Mouse (Mus musculus): ENCODE data around the gene Abcc3. TPM values are rescaled to one million over a fixed set of nuclear protein-coding genes. Genes with fewer than 3 reads are reported as not detected.
A peak's percentile ranks its signal among the peaks of the same experiment; 100 is the strongest.
"Not testable (repeated sequence)": the region's sequence is repeated elsewhere in the genome, so short reads cannot be mapped to it uniquely, and the experiment has no call there.

Gene Abcc3
- total and polyA plus RNA-seq, 2 experiments from 2014 or later = 1.0 to 4.5 TPM

DNA sequence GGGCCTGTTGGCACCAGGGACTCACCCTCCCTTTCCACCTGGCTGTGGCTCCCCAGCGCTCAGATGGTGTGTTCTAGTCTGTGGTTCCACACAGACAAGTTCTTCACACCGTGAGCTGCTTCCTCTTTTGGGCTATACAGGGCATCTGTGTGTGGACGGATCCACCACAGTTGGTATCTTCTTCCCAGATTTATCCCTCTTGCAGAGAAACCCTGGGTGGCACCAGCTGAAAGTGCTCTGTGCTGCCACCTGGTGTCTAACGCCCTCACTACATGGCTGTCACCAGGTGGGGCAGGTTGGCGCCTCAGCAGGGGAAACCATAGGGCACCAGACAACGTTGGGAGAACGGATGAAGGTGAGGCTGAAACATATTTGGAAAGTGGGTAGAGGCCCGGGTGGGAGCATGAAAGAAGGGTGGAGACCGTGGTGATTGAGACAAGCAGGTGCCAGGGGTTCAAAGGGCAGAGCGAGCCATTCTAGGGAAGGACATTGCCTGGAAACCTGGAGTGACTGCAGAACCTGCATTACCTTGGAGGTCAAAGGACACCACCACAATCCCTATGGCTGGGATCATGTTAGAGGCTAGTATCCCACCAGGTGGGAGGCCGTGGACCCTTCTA is 12.0 kb upstream of the Abcc3 start:
- Histone ChIP-seq H3K9me3 (ENCODE audit: low read length) (no peaks in the 10 kb centered on the region), H3K27me3 (ENCODE audit: insufficient read depth, low read length) (no peaks in the 10 kb centered on the region), H3K4me2 (ENCODE audit: low read depth, low read length) (no peak overlapping the region), H3K4me1 (ENCODE audit: insufficient read depth, low read length) (peaks cover 5% of the 10 kb centered on the region; the same call in 1 of the 2 replicates), H3K36me3 (ENCODE audit: insufficient read depth, low read length) (no peaks in the 10 kb centered on the region), H3K27ac (no peak overlapping the region), H3K9ac (replicated peaks; ENCODE audit: low read length) (no peak overlapping the region), H3K4me3 (ENCODE audit: low read length) (no peak overlapping the region)
- DNase-seq (ENCODE audit: low spot score) = peak; percentile 82
- peak; percentile 63; the same call in 1 of the 2 replicates for ATAC-seq
- peak; percentile 94 for TF ChIP-seq CTCF (IDR thresholded peaks at IDR 0.05; ENCODE audit: low read depth)
- WGBS = 26% methylated on average over 11 of the region's 11 CpGs

DNA sequence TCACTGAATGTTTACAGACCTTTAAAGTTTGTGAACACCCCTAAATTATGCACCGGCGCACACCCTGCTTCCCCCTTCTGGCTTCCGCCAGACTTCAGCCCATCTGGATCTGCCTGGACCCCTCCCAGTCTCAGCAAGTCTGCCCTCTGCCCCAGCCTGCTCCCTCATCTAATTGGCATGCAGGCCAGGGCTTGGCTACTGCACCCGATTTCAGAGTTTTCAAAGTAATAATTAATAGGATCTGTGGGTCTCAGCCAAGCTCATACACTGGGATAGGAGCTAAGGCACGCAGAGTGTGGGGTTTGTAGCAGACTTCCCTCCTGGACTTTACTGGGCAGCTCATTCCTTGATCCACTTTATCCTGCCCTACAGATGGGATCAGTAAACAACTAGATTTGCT is 11.4 kb upstream of the Abcc3 start:
- Histone ChIP-seq H3K4me3 (ENCODE audit: low read length) (no peak overlapping the region), H3K9ac (replicated peaks; ENCODE audit: low read length) (no peak overlapping the region), H3K4me1 (ENCODE audit: insufficient read depth, low read length) (peaks cover 5% of the 10 kb centered on the region; the same call in 1 of the 2 replicates), H3K4me2 (ENCODE audit: low read depth, low read length) (no peak overlapping the region), H3K36me3 (ENCODE audit: insufficient read depth, low read length) (no peaks in the 10 kb centered on the region), H3K27me3 (ENCODE audit: insufficient read depth, low read length) (no peaks in the 10 kb centered on the region), H3K27ac (no peak overlapping the region), H3K9me3 (ENCODE audit: low read length) (no peaks in the 10 kb centered on the region)
- DNase-seq (ENCODE audit: low spot score) (no peak), ATAC-seq (no peak)
- no peak for TF ChIP-seq CTCF (IDR thresholded peaks at IDR 0.05; ENCODE audit: low read depth)
- WGBS = 41% methylated on average over 5 of the region's 5 CpGs

DNA sequence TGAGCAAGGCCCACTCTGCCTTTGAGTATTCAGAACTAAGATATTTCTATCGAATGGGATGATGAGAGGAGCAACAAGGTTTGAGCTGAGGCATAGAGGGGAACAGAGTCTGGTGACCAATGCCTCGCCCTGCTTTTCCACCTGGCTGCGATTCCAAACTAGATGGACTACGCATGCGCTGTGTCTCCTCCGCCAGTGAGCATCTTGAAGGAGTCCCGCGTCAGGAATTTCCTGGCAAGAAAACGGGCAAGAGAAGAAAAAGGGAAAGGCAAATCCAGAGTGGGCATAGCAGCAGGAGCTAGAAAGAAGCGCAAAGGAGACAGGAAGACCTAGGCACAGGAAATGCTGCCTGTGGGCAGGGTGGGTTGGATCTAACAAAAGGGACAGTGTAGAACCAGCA is 11.0 kb upstream of the Abcc3 start:
- Histone ChIP-seq H3K27me3 (ENCODE audit: insufficient read depth, low read length) (no peaks in the 10 kb centered on the region), H3K27ac (no peak overlapping the region), H3K4me3 (ENCODE audit: low read length) (no peak overlapping the region), H3K4me1 (ENCODE audit: insufficient read depth, low read length) (peaks cover 5% of the 10 kb centered on the region; the same call in 1 of the 2 replicates), H3K36me3 (ENCODE audit: insufficient read depth, low read length) (no peaks in the 10 kb centered on the region), H3K9ac (replicated peaks; ENCODE audit: low read length) (no peak overlapping the region), H3K9me3 (ENCODE audit: low read length) (no peaks in the 10 kb centered on the region), H3K4me2 (ENCODE audit: low read depth, low read length) (no peak overlapping the region)
- no peak for TF ChIP-seq CTCF (IDR thresholded peaks at IDR 0.05; ENCODE audit: low read depth)
- ATAC-seq (no peak), DNase-seq (ENCODE audit: low spot score) (no peak)
- WGBS = 79% methylated on average over 10 of the region's 10 CpGs

DNA sequence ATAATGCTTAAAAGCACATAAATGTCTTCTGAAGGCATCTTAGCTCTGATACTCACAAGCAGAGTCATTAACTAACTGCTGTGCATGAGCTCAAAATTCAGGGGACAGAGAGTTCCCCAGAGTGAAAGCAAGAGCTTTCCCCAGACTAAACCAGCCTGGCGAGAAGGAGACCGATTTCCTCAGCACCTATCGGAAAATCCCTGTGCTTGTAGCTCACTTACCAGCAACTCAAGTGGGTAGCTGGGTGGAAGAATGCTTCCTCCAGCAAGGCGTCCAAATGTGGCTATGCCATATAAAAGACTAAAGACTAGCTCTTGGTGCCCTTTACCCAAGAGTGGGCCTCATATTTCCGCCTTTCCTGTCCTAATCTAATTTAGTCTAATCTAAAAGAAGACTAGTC is 9.9 kb upstream of the Abcc3 start:
- ATAC-seq (no peak), DNase-seq (ENCODE audit: low spot score) (no peak)
- H3K4me2 ChIP-seq (ENCODE audit: low read depth, low read length) = no peak overlapping the region
- H3K4me1 ChIP-seq (ENCODE audit: insufficient read depth, low read length) = peaks cover 5% of the 10 kb centered on the region; the same call in 1 of the 2 replicates
- no peak overlapping the region for H3K27ac ChIP-seq
- H3K9ac ChIP-seq (replicated peaks; ENCODE audit: low read length) = no peak overlapping the region
- H3K36me3 ChIP-seq (ENCODE audit: insufficient read depth, low read length) = no peaks in the 10 kb centered on the region
- H3K9me3 ChIP-seq (ENCODE audit: low read length) = no peaks in the 10 kb centered on the region
- whole genome bisulfite sequencing = 90% methylated on average over 5 of the region's 5 CpGs
- no peaks in the 10 kb centered on the region for H3K27me3 ChIP-seq (ENCODE audit: insufficient read depth, low read length)
- TF ChIP-seq CTCF (IDR thresholded peaks at IDR 0.05; ENCODE audit: low read depth) = no peak
- H3K4me3 ChIP-seq (ENCODE audit: low read length) = no peak overlapping the region

DNA sequence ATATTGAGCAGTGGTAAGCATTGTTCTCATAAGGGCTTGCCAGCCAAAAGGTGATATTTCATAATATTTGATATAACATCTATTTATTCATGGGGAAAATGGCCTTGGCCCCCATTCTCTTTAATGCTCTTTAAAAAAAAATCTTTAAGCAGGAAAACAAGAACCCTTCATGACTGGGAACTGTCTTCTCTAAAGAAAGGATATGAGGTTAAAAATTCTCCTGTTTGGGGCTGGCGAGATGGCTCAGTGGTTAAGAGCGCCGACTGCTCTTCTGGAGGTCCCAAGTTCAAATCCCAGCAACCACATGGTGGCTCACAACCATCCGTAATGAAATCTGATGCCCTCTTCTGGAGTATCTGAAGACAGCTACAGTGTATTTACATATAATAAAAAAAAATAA is 9.2 kb upstream of the Abcc3 start:
- H3K27ac ChIP-seq; DNase-seq (ENCODE audit: low spot score); H3K4me1 ChIP-seq (ENCODE audit: insufficient read depth, low read length); ATAC-seq; H3K9me3 ChIP-seq (ENCODE audit: low read length); H3K4me3 ChIP-seq (ENCODE audit: low read length); H3K9ac ChIP-seq (replicated peaks; ENCODE audit: low read length); H3K4me2 ChIP-seq (ENCODE audit: low read depth, low read length); H3K36me3 ChIP-seq (ENCODE audit: insufficient read depth, low read length); H3K27me3 ChIP-seq (ENCODE audit: insufficient read depth, low read length): not testable (repeated sequence)
- WGBS = 88% methylated on average over 4 of the region's 4 CpGs

DNA sequence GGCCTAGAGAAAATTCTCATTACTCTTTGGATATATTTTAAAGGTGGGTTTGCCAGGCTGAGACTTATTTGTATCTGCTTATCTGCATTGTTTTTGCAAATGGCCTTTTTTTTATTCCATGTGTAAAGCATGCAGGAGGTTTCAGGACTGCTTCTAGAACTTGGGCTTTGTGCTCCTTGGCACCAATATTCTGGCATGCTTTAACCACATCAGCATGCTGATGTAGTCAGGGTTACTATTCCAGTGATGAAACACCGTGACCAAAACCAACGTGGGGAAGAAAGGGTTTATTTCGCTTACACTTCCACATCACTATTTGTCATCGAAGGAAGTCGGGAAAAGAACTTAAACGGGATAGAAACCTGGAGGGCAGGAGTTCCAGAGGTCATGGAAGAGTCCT is 8.2 kb upstream of the Abcc3 start:
- ATAC-seq = no peak
- no peaks in the 10 kb centered on the region for H3K9me3 ChIP-seq (ENCODE audit: low read length)
- WGBS = 54% methylated on average over 6 of the region's 6 CpGs

DNA sequence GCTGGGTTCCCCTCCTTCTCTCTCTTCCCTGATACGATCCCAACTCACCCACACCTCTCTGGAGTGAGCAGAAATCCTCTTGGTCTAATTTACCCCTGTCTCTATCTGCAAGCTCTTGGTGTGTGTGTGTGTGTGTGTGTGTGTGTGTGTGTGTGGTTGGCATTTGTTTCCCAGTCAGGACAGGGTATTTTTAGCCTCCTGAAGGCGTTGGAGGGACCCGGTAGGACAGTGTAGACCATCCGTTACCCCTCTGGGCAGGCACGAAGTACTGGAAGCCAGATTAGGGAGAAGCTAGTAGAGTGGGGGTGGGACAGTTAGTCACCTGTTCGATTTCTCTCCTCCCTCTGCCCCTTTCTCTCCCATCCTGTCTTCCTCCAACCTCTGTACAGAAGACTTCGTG is 1.3 kb upstream of the Abcc3 start:
- no peak overlapping the region for H3K27ac ChIP-seq
- H3K4me3 ChIP-seq (ENCODE audit: low read length) = no peak overlapping the region
- ATAC-seq (no peak), DNase-seq (ENCODE audit: low spot score) (no peak)
- no peak overlapping the region for H3K9ac ChIP-seq (replicated peaks; ENCODE audit: low read length)
- no peaks in the 10 kb centered on the region for H3K9me3 ChIP-seq (ENCODE audit: low read length)
- no peaks in the 10 kb centered on the region; the same call in 1 of the 2 replicates for H3K27me3 ChIP-seq (ENCODE audit: insufficient read depth, low read length)
- H3K4me2 ChIP-seq (ENCODE audit: low read depth, low read length) = no peak overlapping the region
- TF ChIP-seq CTCF (IDR thresholded peaks at IDR 0.05; ENCODE audit: low read depth) = no peak
- no peaks in the 10 kb centered on the region for H3K36me3 ChIP-seq (ENCODE audit: insufficient read depth, low read length)
- 84% methylated on average over 7 of the region's 7 CpGs for WGBS
- H3K4me1 ChIP-seq (ENCODE audit: insufficient read depth, low read length) = 0 out of 2 replicates have a peak, but pooled peaks cover 4% of the 10 kb centered on the region

More for the DNA sequence above, 8.2 kb upstream of the Abcc3 start:
- Histone ChIP-seq H3K4me2 (ENCODE audit: low read depth, low read length) (no peak overlapping the region), H3K4me3 (ENCODE audit: low read length) (no peak overlapping the region), H3K4me1 (ENCODE audit: insufficient read depth, low read length) (peaks cover 5% of the 10 kb centered on the region; the same call in 1 of the 2 replicates), H3K27ac (no peak overlapping the region), H3K27me3 (ENCODE audit: insufficient read depth, low read length) (no peaks in the 10 kb centered on the region), H3K36me3 (ENCODE audit: insufficient read depth, low read length) (no peaks in the 10 kb centered on the region), H3K9ac (replicated peaks; ENCODE audit: low read length) (no peak overlapping the region)
- no peak for DNase-seq (ENCODE audit: low spot score)
- no peak for TF ChIP-seq CTCF (IDR thresholded peaks at IDR 0.05; ENCODE audit: low read depth)

DNA sequence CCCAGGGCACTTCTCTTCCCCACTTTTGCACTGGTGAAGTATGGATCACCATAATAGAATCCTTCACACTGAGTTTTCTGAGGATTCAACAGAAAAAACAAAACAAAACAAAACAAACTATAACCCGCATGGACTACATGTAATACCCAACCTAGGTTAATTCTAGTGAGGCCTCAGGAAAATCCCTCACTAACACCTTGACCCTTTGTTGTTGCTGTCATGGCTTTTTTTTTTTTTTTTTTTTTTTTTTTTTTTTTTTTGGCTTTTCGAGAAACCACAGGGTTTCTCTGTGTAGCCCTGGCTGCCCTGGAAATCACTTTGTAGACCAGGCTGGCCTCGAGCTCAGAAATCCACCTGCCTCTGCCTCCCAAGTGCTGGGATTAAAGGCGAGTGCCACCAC is 693 bp upstream of the Abcc3 start:
- H3K4me1 ChIP-seq (ENCODE audit: insufficient read depth, low read length); H3K27me3 ChIP-seq (ENCODE audit: insufficient read depth, low read length); H3K4me3 ChIP-seq (ENCODE audit: low read length); H3K27ac ChIP-seq; H3K36me3 ChIP-seq (ENCODE audit: insufficient read depth, low read length); H3K9me3 ChIP-seq (ENCODE audit: low read length); H3K4me2 ChIP-seq (ENCODE audit: low read depth, low read length); DNase-seq (ENCODE audit: low spot score); H3K9ac ChIP-seq (replicated peaks; ENCODE audit: low read length); ATAC-seq: not testable (repeated sequence)
- 88% methylated on average over 4 of the region's 4 CpGs for WGBS
